Mouse (Mus musculus) frontal cortex, postnatal 36 days (tissue): ENCODE measurements around the gene Pifo.

ENCODE experiments used
- DNase-seq, 2 experiments: peaks; one replicate each; pipeline ENCODE4 v3.0.0; 2022; ENCODE audit warnings: low spot score in 2 of 2

Pifo gene

GRCm38 (mm10) chr3:105957235-105957634 is 57.2 kb downstream of the Pifo start:
- DNase-seq = no peak

GRCm38 (mm10) chr3:105951348-105951747 is 63.1 kb downstream of the Pifo start:
- no peak for DNase-seq
